Mouse (Mus musculus): ENCODE measurements around the gene Trabd2b. TPM values are rescaled to one million over a fixed set of nuclear protein-coding genes. Genes with fewer than 3 reads are reported as not detected.

Trabd2b gene
- polyA plus RNA-seq, 1 experiment from 2014 or later = 2.4 TPM

- H3K4me3 ChIP-seq (ENCODE audit: low read depth, low read length) = no peak overlapping the region
- no peaks in the 10 kb centered on the region for H3K36me3 ChIP-seq (ENCODE audit: insufficient read depth, low read length)
- 43% methylated on average over 5 of the region's 5 CpGs for WGBS
- H3K9me3 ChIP-seq (ENCODE audit: low read length) = no peaks in the 10 kb centered on the region
- no peak overlapping the region for H3K4me2 ChIP-seq (replicated peaks; ENCODE audit: low read depth, low read length)
- no peak for TF ChIP-seq EP300 (IDR thresholded peaks at IDR 0.05)
- no peak for TF ChIP-seq CTCF (IDR thresholded peaks at IDR 0.05)
- DNase-seq (ENCODE audit: low spot score) (no peak), ATAC-seq (no peak)
- no peaks in the 10 kb centered on the region for H3K4me1 ChIP-seq (ENCODE audit: insufficient read depth, low read depth, low read length)
- no peak overlapping the region for H3K27ac ChIP-seq (ENCODE audit: low read length)
- H3K27me3 ChIP-seq (replicated peaks; ENCODE audit: insufficient read depth, low read length) = no peaks in the 10 kb centered on the region
- no peak overlapping the region for H3K9ac ChIP-seq (replicated peaks; ENCODE audit: low read depth)
Measured at GRCm38 (mm10) chr4:114425808-114426207, 19.3 kb downstream of the Trabd2b start.

- no peak for DNase-seq (ENCODE audit: low spot score)
- Histone ChIP-seq H3K4me1 (ENCODE audit: insufficient read depth, low read depth, low read length) (no peaks in the 10 kb centered on the region), H3K27me3 (replicated peaks; ENCODE audit: insufficient read depth, low read length) (no peaks in the 10 kb centered on the region), H3K9ac (replicated peaks; ENCODE audit: low read depth) (no peak overlapping the region), H3K36me3 (ENCODE audit: insufficient read depth, low read length) (no peaks in the 10 kb centered on the region), H3K27ac (ENCODE audit: low read length) (no peak overlapping the region), H3K4me2 (replicated peaks; ENCODE audit: low read depth, low read length) (no peak overlapping the region), H3K9me3 (ENCODE audit: low read length) (no peaks in the 10 kb centered on the region), H3K4me3 (ENCODE audit: low read depth, low read length) (no peak overlapping the region)
- no peak for ATAC-seq
- TF ChIP-seq CTCF (IDR thresholded peaks at IDR 0.05) = no peak
- WGBS = 94% methylated on average over 2 of the region's 2 CpGs
Measured at GRCm38 (mm10) chr4:114432742-114433141, 26.2 kb downstream of the Trabd2b start.

GRCm38 (mm10) chr4:114433440-114433839, 26.9 kb downstream of the Trabd2b start:
- Histone ChIP-seq H3K9me3 (ENCODE audit: low read length) (no peaks in the 10 kb centered on the region), H3K4me2 (replicated peaks; ENCODE audit: low read depth, low read length) (no peak overlapping the region), H3K36me3 (ENCODE audit: insufficient read depth, low read length) (no peaks in the 10 kb centered on the region), H3K4me3 (ENCODE audit: low read depth, low read length) (no peak overlapping the region), H3K4me1 (ENCODE audit: insufficient read depth, low read depth, low read length) (no peaks in the 10 kb centered on the region), H3K27ac (ENCODE audit: low read length) (no peak overlapping the region), H3K9ac (replicated peaks; ENCODE audit: low read depth) (no peak overlapping the region), H3K27me3 (replicated peaks; ENCODE audit: insufficient read depth, low read length) (no peaks in the 10 kb centered on the region)
- ATAC-seq (no peak), DNase-seq (ENCODE audit: low spot score) (no peak)
- TF ChIP-seq CTCF (IDR thresholded peaks at IDR 0.05) (no peak), EP300 (IDR thresholded peaks at IDR 0.05) (no peak)
- 85% methylated on average over 1 of the region's 1 CpGs for WGBS

GRCm38 (mm10) chr4:114434766-114435165, 28.2 kb downstream of the Trabd2b start:
- TF ChIP-seq CTCF (IDR thresholded peaks at IDR 0.05) (no peak), EP300 (IDR thresholded peaks at IDR 0.05) (no peak)
- DNase-seq (ENCODE audit: low spot score) = no peak
- Histone ChIP-seq H3K27me3 (replicated peaks; ENCODE audit: insufficient read depth, low read length) (no peaks in the 10 kb centered on the region), H3K4me3 (ENCODE audit: low read depth, low read length) (no peak overlapping the region), H3K27ac (ENCODE audit: low read length) (no peak overlapping the region), H3K9me3 (ENCODE audit: low read length) (no peaks in the 10 kb centered on the region), H3K4me2 (replicated peaks; ENCODE audit: low read depth, low read length) (no peak overlapping the region), H3K4me1 (ENCODE audit: insufficient read depth, low read depth, low read length) (no peaks in the 10 kb centered on the region), H3K36me3 (ENCODE audit: insufficient read depth, low read length) (no peaks in the 10 kb centered on the region), H3K9ac (replicated peaks; ENCODE audit: low read depth) (no peak overlapping the region)
- WGBS = 53% methylated on average over 1 of the region's 1 CpGs
- ATAC-seq = no peak

- H3K4me2 ChIP-seq (replicated peaks; ENCODE audit: low read depth, low read length) = no peak overlapping the region
- WGBS = 52% methylated on average over 7 of the region's 7 CpGs
- ATAC-seq = peak; percentile 83
- no peaks in the 10 kb centered on the region for H3K36me3 ChIP-seq (ENCODE audit: insufficient read depth, low read length)
- H3K9me3 ChIP-seq (ENCODE audit: low read length) = no peaks in the 10 kb centered on the region
- H3K4me3 ChIP-seq (ENCODE audit: low read depth, low read length) = no peak overlapping the region
- TF ChIP-seq EP300 (IDR thresholded peaks at IDR 0.05) = peak; percentile 77
- no peak for TF ChIP-seq CTCF (IDR thresholded peaks at IDR 0.05)
- H3K27me3 ChIP-seq (replicated peaks; ENCODE audit: insufficient read depth, low read length) = no peaks in the 10 kb centered on the region
- H3K27ac ChIP-seq (ENCODE audit: low read length) = no peak overlapping the region
- peak; percentile 77 for DNase-seq (ENCODE audit: low spot score)
- no peaks in the 10 kb centered on the region for H3K4me1 ChIP-seq (ENCODE audit: insufficient read depth, low read depth, low read length)
- H3K9ac ChIP-seq (replicated peaks; ENCODE audit: low read depth) = no peak overlapping the region
Measured at GRCm38 (mm10) chr4:114435381-114435780, 28.9 kb downstream of the Trabd2b start.

GRCm38 (mm10) chr4:114438764-114439163, 32.2 kb downstream of the Trabd2b start:
- 67% methylated on average over 2 of the region's 2 CpGs for WGBS
- 0 out of 2 replicates have a peak, but pooled peaks have one; percentile 14 for ATAC-seq

GRCm38 (mm10) chr4:114442186-114442585, 35.7 kb downstream of the Trabd2b start:
- Histone ChIP-seq H3K27ac (ENCODE audit: low read length) (no peak overlapping the region), H3K4me1 (ENCODE audit: insufficient read depth, low read depth, low read length) (no peaks in the 10 kb centered on the region), H3K4me2 (replicated peaks; ENCODE audit: low read depth, low read length) (no peak overlapping the region), H3K36me3 (ENCODE audit: insufficient read depth, low read length) (no peaks in the 10 kb centered on the region), H3K27me3 (replicated peaks; ENCODE audit: insufficient read depth, low read length) (no peaks in the 10 kb centered on the region), H3K9ac (replicated peaks; ENCODE audit: low read depth) (no peak overlapping the region), H3K4me3 (ENCODE audit: low read depth, low read length) (no peak overlapping the region), H3K9me3 (ENCODE audit: low read length) (no peaks in the 10 kb centered on the region)
- whole genome bisulfite sequencing = 44% methylated on average over 2 of the region's 2 CpGs
- ATAC-seq (no peak), DNase-seq (ENCODE audit: low spot score) (no peak)
- TF ChIP-seq CTCF (IDR thresholded peaks at IDR 0.05) (peak; percentile 57), EP300 (IDR thresholded peaks at IDR 0.05) (no peak)

More at GRCm38 (mm10) chr4:114438764-114439163, 32.2 kb downstream of the Trabd2b start:
- Histone ChIP-seq H3K4me1 (ENCODE audit: insufficient read depth, low read depth, low read length) (no peaks in the 10 kb centered on the region), H3K4me2 (replicated peaks; ENCODE audit: low read depth, low read length) (no peak overlapping the region), H3K9ac (replicated peaks; ENCODE audit: low read depth) (no peak overlapping the region), H3K9me3 (ENCODE audit: low read length) (no peaks in the 10 kb centered on the region), H3K27me3 (replicated peaks; ENCODE audit: insufficient read depth, low read length) (no peaks in the 10 kb centered on the region), H3K36me3 (ENCODE audit: insufficient read depth, low read length) (no peaks in the 10 kb centered on the region), H3K27ac (ENCODE audit: low read length) (no peak overlapping the region), H3K4me3 (ENCODE audit: low read depth, low read length) (no peak overlapping the region)
- no peak for DNase-seq (ENCODE audit: low spot score)
- TF ChIP-seq CTCF (IDR thresholded peaks at IDR 0.05) (peak; percentile 59), EP300 (IDR thresholded peaks at IDR 0.05) (no peak)

Data from lung, postnatal 0 days (tissue).